Mouse (Mus musculus): ENCODE measurements around the gene Catsperz. TPM values are rescaled to one million over a fixed set of nuclear protein-coding genes. Genes with fewer than 3 reads are reported as not detected.

Catsperz gene
- polyA plus RNA-seq, 1 experiment from 2014 or later: 0.55 TPM

- Histone ChIP-seq H3K36me3 (no peaks in the 10 kb centered on the region), H3K4me1 (replicated peaks) (no peaks in the 10 kb centered on the region), H3K9ac (replicated peaks) (no peak overlapping the region), H3K9me3 (0 out of 2 replicates have a peak, but pooled peaks cover 4% of the 10 kb centered on the region), H3K4me2 (replicated peaks) (no peak overlapping the region), H3K27me3 (no peaks in the 10 kb centered on the region), H3K4me3 (replicated peaks) (no peak overlapping the region), H3K27ac (no peak overlapping the region)
- WGBS: 75% methylated on average over 4 of the region's 4 CpGs
- no peak for ATAC-seq
These were observed 32.7 kb downstream of the Catsperz start for GRCm38 (mm10) chr19:6892512-6892911.

GRCm38 (mm10) chr19:6877965-6878364 lies 47.2 kb downstream of the Catsperz start:
- Histone ChIP-seq H3K4me1 (replicated peaks) (no peaks in the 10 kb centered on the region), H3K9me3 (peaks cover 10% of the 10 kb centered on the region), H3K4me3 (replicated peaks) (no peak overlapping the region), H3K36me3 (no peaks in the 10 kb centered on the region), H3K27me3 (no peaks in the 10 kb centered on the region), H3K4me2 (replicated peaks) (no peak overlapping the region), H3K9ac (replicated peaks) (no peak overlapping the region), H3K27ac (no peak overlapping the region)
- WGBS: 82% methylated on average over 4 of the region's 4 CpGs
- ATAC-seq: no peak

GRCm38 (mm10) chr19:6876799-6877198 lies 48.4 kb downstream of the Catsperz start:
- no peaks in the 10 kb centered on the region for H3K27me3 ChIP-seq
- H3K4me2 ChIP-seq (replicated peaks): no peak overlapping the region
- no peaks in the 10 kb centered on the region for H3K4me1 ChIP-seq (replicated peaks)
- H3K4me3 ChIP-seq (replicated peaks): no peak overlapping the region
- no peak overlapping the region for H3K27ac ChIP-seq
- no peaks in the 10 kb centered on the region for H3K36me3 ChIP-seq
- no peak overlapping the region for H3K9ac ChIP-seq (replicated peaks)
- no peak for ATAC-seq
- peaks cover 10% of the 10 kb centered on the region for H3K9me3 ChIP-seq

GRCm38 (mm10) chr19:6875834-6876233 lies 49.3 kb downstream of the Catsperz start:
- WGBS: 89% methylated on average over 6 of the region's 6 CpGs
- H3K4me1 ChIP-seq (replicated peaks): no peaks in the 10 kb centered on the region
- peaks cover 10% of the 10 kb centered on the region for H3K9me3 ChIP-seq
- H3K9ac ChIP-seq (replicated peaks): no peak overlapping the region
- H3K27me3 ChIP-seq: no peaks in the 10 kb centered on the region
- ATAC-seq: no peak
- H3K36me3 ChIP-seq: no peaks in the 10 kb centered on the region
- no peak overlapping the region for H3K27ac ChIP-seq
- no peak overlapping the region for H3K4me2 ChIP-seq (replicated peaks)
- no peak overlapping the region for H3K4me3 ChIP-seq (replicated peaks)

- no peak overlapping the region for H3K4me2 ChIP-seq (replicated peaks)
- peaks cover 7% of the 10 kb centered on the region; the same call in 1 of the 2 replicates for H3K9me3 ChIP-seq
- H3K27me3 ChIP-seq: no peaks in the 10 kb centered on the region
- 69% methylated on average over 1 of the region's 1 CpGs for WGBS
- H3K36me3 ChIP-seq: no peaks in the 10 kb centered on the region
- ATAC-seq: no peak
- no peak overlapping the region for H3K4me3 ChIP-seq (replicated peaks)
- no peak overlapping the region for H3K27ac ChIP-seq
- H3K9ac ChIP-seq (replicated peaks): no peak overlapping the region
- no peaks in the 10 kb centered on the region for H3K4me1 ChIP-seq (replicated peaks)
These were observed 50.9 kb downstream of the Catsperz start for GRCm38 (mm10) chr19:6874257-6874656.

GRCm38 (mm10) chr19:6872701-6873100 lies 52.5 kb downstream of the Catsperz start:
- Histone ChIP-seq H3K9ac (replicated peaks) (no peak overlapping the region), H3K9me3 (no peaks in the 10 kb centered on the region), H3K27ac (no peak overlapping the region), H3K36me3 (no peaks in the 10 kb centered on the region), H3K4me2 (replicated peaks) (no peak overlapping the region), H3K4me1 (replicated peaks) (no peaks in the 10 kb centered on the region), H3K27me3 (no peaks in the 10 kb centered on the region), H3K4me3 (replicated peaks) (no peak overlapping the region)
- 82% methylated on average over 3 of the region's 3 CpGs for WGBS
- ATAC-seq: no peak

Small RNAs within 50 kb of the gene (microRNA-seq; reads per million reads assigned to microRNA genes)
- 1.9 reads per million for gene Mir6990

Other genes with a start within 250 kb of the Catsperz start
- 4.9 and 5.4 TPM in 2 replicates for gene Rps6ka4, start 84.7 kb downstream of the Catsperz start, polyA plus RNA-seq (2015; fragmentation: Nextera tagmentation; extraction: Ambion mirVana)
- gene Ccdc88b, start 67.2 kb downstream of the Catsperz start, polyA plus RNA-seq (2015; fragmentation: Nextera tagmentation; extraction: Ambion mirVana): 0.22 and 0.51 TPM in 2 replicates
- gene Trmt112, start 15.7 kb downstream of the Catsperz start, polyA plus RNA-seq (2015; fragmentation: Nextera tagmentation; extraction: Ambion mirVana): 136 and 139 TPM in 2 replicates
- gene Prdx5, start 15.3 kb downstream of the Catsperz start, polyA plus RNA-seq (2015; fragmentation: Nextera tagmentation; extraction: Ambion mirVana): 231 and 236 TPM in 2 replicates
- 14.5 and 18.3 TPM in 2 replicates for gene Esrra, start 3.6 kb downstream of the Catsperz start, polyA plus RNA-seq (2015; fragmentation: Nextera tagmentation; extraction: Ambion mirVana)
- 0.28 and 0.79 TPM in 2 replicates for gene Kcnk4, start 9.1 kb upstream of the Catsperz start, polyA plus RNA-seq (2015; fragmentation: Nextera tagmentation; extraction: Ambion mirVana)
- 75.5 and 84.3 TPM in 2 replicates for gene Bad, start 16.5 kb upstream of the Catsperz start, polyA plus RNA-seq (2015; fragmentation: Nextera tagmentation; extraction: Ambion mirVana)
- gene Gpr137, start 17.1 kb upstream of the Catsperz start, polyA plus RNA-seq (2015; fragmentation: Nextera tagmentation; extraction: Ambion mirVana): 46.1 and 50.3 TPM in 2 replicates
- 116 and 151 TPM in 2 replicates for gene Ppp1r14b, start 49.6 kb upstream of the Catsperz start, polyA plus RNA-seq (2015; fragmentation: Nextera tagmentation; extraction: Ambion mirVana)
- 9.6 and 11.6 TPM in 2 replicates for gene Plcb3, start 51.1 kb upstream of the Catsperz start, polyA plus RNA-seq (2015; fragmentation: Nextera tagmentation; extraction: Ambion mirVana)
- 88.5 and 100 TPM in 2 replicates for gene Fkbp2, start 55.1 kb upstream of the Catsperz start, polyA plus RNA-seq (2015; fragmentation: Nextera tagmentation; extraction: Ambion mirVana)
- gene Vegfb, start 62.3 kb upstream of the Catsperz start, polyA plus RNA-seq (2015; fragmentation: Nextera tagmentation; extraction: Ambion mirVana): 23.2 and 28.3 TPM in 2 replicates
- gene Dnajc4, start 67.2 kb upstream of the Catsperz start, polyA plus RNA-seq (2015; fragmentation: Nextera tagmentation; extraction: Ambion mirVana): 24.2 and 25.4 TPM in 2 replicates
- gene Nudt22, start 70.7 kb upstream of the Catsperz start, polyA plus RNA-seq (2015; fragmentation: Nextera tagmentation; extraction: Ambion mirVana): 20.2 and 21.7 TPM in 2 replicates
- gene Trpt1, start 70.8 kb upstream of the Catsperz start, polyA plus RNA-seq (2015; fragmentation: Nextera tagmentation; extraction: Ambion mirVana): 15.6 and 15.8 TPM in 2 replicates
- 3.9 and 4.8 TPM in 2 replicates for gene Fermt3, start 94.1 kb upstream of the Catsperz start, polyA plus RNA-seq (2015; fragmentation: Nextera tagmentation; extraction: Ambion mirVana)
- 258 and 273 TPM in 2 replicates for gene Stip1, start 114.6 kb upstream of the Catsperz start, polyA plus RNA-seq (2015; fragmentation: Nextera tagmentation; extraction: Ambion mirVana)
- gene Macrod1, start 131.4 kb upstream of the Catsperz start, polyA plus RNA-seq (2015; fragmentation: Nextera tagmentation; extraction: Ambion mirVana): 2.9 and 3.0 TPM in 2 replicates
- 8.3 and 9.2 TPM in 2 replicates for gene Flrt1, start 180.3 kb upstream of the Catsperz start, polyA plus RNA-seq (2015; fragmentation: Nextera tagmentation; extraction: Ambion mirVana)